Mouse (Mus musculus) adipocyte (in vitro differentiated cells): ENCODE data around the gene Bmp2.

ENCODE experiments used
- DNase-seq: peaks from one replicate; pipeline ENCODE4 v3.0.0-alpha.2; 2016; ENCODE audit warnings: low spot score

Gene Bmp2

DNA sequence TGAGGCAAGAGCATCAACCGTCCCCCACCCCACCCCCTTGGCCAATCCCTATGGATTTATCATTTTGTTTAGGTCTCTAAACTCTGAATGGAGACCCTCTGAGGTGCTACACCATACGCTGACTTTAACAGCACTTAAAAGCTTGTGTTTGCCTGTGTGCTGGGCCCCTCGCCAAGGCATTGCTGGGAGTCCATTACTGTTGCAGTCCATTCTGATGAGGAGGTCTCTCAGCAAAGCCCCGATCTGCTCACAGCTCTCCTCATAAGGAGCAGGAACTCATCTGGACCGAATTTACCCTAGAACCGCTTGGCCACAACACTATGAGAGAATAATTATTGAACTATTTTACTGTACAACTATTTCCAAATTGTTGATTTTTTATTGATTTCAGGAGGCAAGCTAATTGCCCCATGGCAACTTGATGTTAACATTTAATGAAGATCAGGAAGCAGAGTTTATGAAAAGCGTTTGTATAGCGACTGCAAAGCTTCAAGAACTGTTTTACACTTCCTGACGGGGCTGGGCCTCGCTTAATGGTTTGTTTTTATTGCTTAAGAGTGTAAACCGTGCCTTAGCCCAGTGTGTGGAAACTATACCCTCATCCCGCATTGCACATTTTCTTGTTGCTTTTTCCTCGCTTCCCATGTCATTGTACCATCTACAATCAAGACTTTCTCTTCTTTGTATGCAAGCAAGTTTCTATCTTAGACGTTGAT, 14.2 kb downstream of the Bmp2 start:
- no peak for DNase-seq

DNA sequence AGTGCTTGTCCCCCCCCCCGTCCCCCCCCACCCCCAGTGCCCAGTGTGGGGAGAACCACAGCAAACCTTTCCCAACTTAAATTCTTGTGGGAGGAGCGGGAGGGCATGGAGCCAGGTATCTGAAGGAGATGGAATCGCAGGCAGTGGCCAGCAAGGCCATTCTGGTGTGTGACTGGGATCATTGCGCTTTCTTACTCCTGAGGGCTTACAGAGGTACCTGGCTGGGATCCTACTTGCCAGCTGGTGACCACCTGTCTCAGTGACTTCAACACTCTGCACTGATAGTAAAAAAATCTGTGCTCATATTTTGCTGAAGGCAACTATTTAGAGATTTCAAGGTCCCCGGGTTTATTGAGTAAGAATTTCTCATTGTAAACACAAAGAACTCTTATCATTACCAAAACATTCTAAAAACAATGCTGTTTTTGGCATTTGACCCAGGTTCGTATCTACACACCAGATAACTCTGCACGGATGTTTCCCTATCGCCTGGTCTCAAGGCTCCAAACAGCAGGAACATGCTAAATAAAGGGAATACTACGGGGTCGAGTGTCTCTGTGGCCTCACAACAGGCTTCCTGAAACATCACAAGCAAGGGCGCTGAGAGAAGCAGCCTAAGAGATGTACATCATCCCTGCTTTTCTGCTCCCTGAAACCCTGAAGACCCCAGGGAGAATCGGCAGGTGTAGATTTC, 39.8 kb downstream of the Bmp2 start:
- DNase-seq, result no peak
